Mouse (Mus musculus): ENCODE data around the gene Mcf2l.

The Mcf2l gene

DNA sequence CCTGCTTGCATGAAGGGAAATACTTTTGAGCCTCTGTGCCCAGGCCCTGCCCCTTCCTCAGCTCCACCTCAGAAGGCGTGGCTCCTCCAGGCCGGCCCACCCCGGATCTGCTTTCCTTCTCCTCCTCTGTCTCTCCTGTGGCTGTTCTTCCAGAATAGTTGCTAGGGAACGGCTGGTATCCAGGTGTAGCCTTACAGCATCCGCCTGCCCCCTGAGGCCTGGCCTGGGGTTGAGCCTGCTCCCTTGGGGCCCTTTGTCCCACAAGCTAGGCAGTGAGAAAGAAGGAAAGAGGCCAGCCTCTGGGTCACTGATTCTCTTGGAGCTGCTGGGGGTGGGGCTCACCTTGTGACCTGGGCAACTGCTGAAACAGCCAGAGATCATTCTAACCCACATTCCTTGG, 38.4 kb downstream of the Mcf2l start:
- DNase-seq (ENCODE audit: low spot score in 2 of 2): no peak

DNA sequence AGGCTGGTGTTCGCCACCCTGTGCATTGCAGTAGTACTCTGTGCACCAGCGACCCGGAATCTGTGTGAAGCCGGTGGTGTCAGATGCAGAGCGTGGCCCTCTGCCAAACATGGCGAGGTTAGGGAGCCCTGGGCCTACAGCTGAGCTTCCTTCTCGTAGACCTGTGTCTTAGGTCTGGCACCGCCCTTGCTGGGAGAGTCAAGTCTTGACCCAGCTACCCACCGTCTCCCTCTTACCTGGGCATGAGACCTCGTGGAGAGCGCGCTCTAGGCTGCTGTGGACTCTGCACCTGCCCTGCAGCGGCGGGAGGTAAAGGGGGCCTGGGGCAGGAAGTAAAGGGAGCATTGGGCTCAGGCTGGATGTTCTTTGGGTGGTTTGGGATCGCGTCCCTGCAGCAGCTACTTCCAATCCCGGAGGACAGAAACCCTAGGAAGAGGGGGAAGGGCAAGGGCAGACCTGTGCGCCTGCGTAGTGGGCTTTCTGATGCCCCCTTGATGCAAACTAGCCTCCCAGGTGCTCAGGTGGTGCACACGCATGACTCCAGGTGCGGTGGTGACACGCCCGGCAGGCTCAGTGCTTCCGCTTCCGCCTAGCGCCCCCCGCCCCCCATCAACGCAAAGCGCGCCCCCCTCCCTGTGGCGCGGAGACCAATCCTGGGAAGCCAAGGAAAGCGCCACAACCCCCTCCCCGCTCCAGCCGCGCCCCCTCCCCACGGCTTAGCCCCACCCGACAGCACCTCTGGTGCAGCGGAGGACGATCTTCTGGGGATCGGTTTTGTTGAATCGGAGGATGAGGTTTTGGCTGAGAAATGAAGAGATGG, 41.8 kb downstream of the Mcf2l start:
- peak; percentile 60 to 64 for DNase-seq (ENCODE audit: low spot score in 2 of 2)

DNA sequence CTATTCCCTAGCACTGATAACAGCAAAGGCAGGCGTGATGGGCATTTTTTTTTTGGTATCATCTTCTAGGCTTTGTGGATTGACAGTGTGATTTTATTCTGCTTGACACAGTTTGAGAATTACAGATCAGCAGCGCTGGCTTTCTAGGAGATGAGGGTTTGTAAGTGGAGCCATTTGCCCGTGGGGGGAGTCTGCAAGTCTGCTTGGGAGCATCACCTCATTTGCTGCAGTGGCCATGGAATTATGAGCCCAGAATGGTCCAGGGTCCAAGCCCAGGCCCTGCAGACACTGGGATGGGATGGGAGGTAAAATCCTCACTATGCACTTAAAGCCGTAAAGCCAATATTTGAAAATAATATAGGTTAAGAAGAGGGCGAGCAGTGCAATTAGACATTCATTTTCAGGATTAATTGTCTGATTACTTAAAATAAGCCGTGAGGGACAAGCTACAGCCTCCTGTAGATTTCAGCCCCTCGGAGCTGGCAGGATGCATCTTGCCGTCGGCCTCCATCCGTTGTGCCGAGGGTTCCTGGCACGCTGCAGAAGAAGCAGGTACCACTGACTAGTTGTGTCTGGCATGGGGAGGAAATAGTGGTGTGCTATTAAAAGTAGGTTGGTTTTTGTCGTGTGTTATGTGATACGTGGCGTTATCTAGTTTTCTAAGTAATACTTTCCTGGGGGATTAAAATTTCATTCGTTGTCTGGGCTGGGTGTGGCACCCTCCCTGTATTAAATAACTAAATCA, 42.7 kb downstream of the Mcf2l start:
- no peak for DNase-seq (ENCODE audit: low spot score in 2 of 2)

GRCm38 (mm10) chr8:12917029-12917428, 43.4 kb downstream of the Mcf2l start:
- DNase-seq (ENCODE audit: low spot score in 2 of 2): no peak

GRCm38 (mm10) chr8:12917831-12918230, 44.2 kb downstream of the Mcf2l start:
- no peak for DNase-seq (ENCODE audit: low spot score in 2 of 2)

DNA sequence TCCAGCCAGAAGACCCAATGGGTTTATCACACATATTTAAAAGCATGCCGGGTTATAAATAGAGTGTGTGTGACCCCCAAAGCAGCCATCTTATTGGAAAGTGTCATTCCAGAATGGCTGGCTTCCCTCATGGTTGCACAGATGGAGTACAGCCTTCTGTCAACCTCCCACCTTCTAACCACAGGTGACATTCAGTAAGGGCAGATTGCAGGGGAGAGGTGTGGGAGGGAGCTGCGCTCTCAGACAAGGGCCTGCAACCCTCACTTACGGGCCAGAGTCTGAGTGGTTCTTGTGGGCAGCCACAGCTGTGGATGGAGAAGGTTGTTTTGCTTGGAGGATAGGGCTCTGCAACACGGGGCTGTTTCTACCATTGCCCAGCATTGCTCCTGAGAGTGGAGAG, 47.0 kb downstream of the Mcf2l start:
- no peak for DNase-seq (ENCODE audit: low spot score in 2 of 2)

DNA sequence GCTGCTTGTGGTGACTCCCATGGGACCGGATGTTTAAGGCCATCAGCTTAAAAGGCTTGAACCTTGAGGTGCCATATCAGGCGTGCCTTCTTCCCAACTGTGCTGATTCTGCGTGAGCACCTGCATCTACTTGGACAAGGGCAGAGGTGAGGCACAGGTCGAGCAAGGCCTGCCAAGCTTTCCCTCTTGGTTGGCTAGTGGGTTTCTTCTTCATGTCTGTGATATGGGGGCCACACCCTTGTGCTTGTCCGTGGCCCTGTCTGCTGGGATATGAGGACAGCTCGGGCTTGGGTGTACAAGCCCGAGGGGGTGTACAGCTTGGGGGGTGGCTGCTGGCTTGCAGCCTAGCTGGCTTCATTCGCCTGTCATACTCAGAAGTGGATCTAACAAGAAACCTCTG, 51.4 kb downstream of the Mcf2l start:
- DNase-seq (ENCODE audit: low spot score in 2 of 2): no peak

DNA sequence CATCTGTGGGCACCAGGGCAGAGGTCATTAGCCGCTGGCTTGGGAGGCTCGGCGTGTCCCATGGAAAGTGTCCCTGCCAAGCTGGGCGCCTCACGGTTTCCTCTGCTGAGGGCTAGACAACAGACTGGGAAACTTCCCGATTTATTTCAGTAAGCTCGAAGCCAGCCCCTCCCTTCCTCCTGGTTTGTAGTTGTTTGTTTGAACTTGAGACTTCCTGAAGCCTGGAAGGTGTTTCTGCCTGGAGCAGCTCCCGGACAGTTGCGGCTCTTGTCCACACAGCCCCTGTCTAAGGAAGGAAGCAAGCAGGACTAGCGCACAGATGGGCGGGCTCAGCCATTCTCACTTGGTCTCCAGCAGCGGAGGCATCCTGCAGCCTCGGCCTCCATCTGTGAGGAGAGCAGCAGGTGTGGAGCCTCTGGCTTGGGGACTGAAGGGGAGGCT, 52.4 kb downstream of the Mcf2l start:
- DNase-seq (ENCODE audit: low spot score in 2 of 2): no peak

DNA sequence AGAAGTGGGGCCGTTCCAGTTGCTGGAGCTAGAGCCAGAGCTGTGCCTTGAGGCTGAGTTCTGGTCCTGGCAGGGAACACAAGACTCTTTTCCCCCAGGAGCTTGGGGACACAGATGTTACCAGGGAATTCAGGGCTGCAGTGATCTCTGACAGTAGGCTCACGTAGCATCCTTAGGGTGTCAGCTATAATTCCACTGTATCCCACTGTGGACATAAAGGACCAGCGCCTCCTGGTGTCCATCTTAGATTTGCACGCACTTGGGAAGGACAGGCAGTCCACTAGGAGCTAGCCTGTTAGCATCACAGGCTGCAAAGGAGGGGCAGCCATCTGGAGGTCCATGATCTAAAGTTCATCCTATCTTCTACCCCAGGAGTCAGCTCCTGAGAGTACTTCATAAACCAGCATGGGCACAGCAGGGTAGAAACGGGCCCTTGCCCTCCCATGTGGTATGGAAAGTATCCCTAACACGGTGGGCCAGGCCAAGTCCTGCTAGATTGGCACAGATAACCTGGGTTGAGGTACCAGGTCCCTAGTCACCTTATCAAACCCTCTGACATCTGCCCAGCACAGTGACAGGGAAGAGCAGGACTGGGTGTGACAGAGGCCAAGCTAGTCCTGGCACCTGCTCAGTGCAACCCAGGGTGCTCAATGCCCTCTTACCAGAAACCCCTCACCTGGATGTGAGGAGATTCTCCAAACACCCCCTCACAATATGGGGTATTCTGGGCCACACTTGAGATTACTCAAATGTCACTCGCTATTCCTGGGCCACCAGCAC, 53.8 kb downstream of the Mcf2l start:
- peak; percentile 45 for DNase-seq (ENCODE audit: low spot score in 2 of 2)

DNA sequence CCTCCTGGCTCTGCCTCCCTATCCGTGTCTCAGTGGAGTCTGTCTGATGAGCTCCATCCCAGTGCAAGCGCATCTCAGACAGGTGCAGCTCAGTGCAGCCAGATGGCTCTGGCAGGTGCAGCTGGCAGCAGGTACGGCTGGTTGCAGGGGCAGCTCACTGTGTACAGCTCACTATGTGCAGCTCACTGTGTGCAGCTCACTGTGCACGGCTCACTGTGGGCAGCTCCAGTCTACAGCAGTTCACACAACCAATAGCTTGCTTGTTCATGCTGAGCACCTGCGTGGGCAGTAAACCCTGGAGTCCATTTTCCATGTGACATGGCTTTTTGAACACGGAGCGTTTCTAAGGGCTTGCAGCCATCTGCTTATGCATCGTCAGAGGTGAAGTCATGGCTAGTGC, 54.4 kb downstream of the Mcf2l start:
- no peak for DNase-seq (ENCODE audit: low spot score in 2 of 2)

- no peak for DNase-seq (ENCODE audit: low spot score in 2 of 2)
Measured at GRCm38 (mm10) chr8:12928931-12929330, 55.3 kb downstream of the Mcf2l start.

DNA sequence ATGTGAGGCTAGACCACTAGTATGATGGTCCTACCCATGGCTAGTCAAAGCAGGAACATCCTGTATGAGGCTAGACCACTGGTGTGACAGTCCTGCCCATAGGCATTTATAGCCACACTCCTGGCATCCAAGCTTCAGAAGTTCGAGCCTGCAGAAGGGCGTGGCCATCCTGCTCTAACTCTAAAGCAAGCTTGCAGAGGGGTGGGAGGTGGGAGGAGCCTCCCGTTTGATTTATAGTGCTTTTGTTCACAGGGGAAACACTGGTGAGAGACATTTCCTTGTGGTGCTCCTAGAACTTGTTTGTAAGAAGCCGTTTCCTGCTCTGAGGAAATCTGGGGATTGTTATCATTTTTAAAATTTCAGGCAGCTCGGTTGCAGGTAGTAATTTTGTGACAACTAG, 56.7 kb downstream of the Mcf2l start:
- no peak for DNase-seq (ENCODE audit: low spot score in 2 of 2)

- DNase-seq (ENCODE audit: low spot score in 2 of 2): no peak
Measured at GRCm38 (mm10) chr8:12931426-12931825, 57.8 kb downstream of the Mcf2l start.

DNA sequence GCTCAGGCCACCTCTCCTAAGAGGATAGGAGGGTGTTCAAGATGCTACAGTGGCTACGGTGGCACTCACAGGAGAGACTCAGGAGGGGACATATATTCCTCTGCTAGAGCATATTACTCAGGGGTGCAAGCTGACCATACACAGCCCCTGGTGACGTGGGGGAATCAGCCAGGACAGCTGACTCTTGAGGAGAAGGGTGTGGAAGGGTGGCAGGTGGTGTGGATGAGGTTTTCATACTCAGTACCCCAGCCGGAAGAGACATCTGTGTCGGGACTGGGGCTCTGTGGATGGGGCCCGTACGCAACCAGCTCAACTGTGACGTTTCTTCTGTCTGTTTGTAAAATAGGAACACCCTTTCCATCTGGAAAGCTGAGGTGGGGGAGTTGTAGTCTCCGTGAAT, 58.9 kb downstream of the Mcf2l start:
- no peak for DNase-seq (ENCODE audit: low spot score in 2 of 2)

DNA sequence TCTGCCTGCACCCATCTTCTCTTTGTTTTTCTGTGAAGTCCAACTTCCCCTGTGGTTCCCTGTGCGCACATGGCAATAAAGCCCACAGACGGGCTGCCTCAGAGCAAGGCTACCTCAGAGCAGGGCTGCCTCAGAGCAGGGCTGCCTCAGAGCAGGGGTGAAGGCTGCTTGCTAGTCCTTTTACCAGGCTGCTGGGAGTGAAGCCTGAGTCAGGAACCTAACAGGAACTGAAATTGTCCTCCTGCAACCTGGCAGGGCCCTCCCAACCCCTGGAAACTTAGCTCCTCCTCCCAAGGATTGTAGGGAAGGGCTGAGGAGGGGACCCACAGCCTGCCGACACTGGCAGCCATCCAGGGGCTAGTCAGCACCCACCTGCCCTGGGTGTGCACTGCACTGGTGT, 60.2 kb downstream of the Mcf2l start:
- no peak for DNase-seq (ENCODE audit: low spot score in 2 of 2)

- DNase-seq (ENCODE audit: low spot score in 2 of 2): no peak
Measured at GRCm38 (mm10) chr8:12934453-12935043, 60.9 kb downstream of the Mcf2l start.

- no peak for DNase-seq (ENCODE audit: low spot score in 2 of 2)
Measured at GRCm38 (mm10) chr8:12940549-12940948, 66.9 kb downstream of the Mcf2l start.

- DNase-seq (ENCODE audit: low spot score in 2 of 2): no peak
Measured at GRCm38 (mm10) chr8:12941161-12941926, 67.7 kb downstream of the Mcf2l start.

- no peak for DNase-seq (ENCODE audit: low spot score in 2 of 2)
Measured at GRCm38 (mm10) chr8:12947604-12948573, 74.3 kb downstream of the Mcf2l start.

DNA sequence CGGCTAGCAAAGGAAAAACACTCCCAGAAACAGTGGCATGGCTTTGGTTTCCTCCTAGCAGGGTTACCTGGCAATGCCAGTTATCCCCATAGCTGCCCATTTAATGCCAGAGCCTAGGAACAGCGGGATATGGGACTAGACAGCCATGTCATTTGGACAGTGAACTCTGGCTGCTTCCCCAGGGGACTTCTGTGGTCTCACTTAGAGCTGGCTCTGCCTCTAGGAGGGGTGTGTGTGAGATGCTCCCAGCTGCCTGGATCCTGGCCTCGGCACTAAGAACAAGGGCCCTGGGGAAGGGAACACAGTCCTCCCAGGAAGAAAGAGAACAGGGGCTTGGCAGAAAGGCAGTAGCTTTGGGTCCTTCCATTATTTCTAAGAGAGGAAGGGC, 75.0 kb downstream of the Mcf2l start:
- no peak for DNase-seq (ENCODE audit: low spot score in 2 of 2)
